Mouse (Mus musculus): ENCODE results near the gene Csnk1g1. TPM values are rescaled to one million over a fixed set of nuclear protein-coding genes. Genes with fewer than 3 reads are reported as not detected.

The Csnk1g1 gene
- polyA plus RNA-seq, 1 experiment from 2014 or later: 22.9 TPM

DNA sequence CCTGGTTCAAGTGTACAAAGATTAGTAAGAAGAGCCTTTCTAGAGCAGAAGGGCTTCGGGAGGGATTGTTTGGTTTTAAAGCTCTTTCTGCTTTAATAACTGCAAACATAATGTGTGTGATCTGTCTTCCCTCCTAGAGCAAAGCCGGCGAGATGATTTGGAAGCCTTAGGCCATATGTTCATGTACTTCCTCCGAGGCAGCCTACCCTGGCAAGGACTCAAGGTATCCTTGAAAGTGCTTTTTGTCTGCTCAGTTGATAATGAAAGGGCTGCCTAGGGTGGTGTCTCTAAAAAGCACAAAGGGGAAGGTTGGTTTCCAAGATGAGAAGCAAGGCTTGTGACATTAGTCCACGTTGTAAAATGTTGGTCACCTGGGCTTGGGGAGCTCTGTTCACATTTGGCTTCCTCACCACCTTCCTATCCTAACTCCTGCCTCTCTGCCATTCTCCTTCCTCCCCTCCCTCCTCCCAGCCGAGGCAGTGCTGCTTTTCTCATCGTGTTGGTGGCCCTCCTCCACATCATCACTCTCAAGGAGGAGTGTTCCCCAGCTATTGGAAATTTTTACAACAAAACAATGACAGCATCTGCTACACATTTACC, 99.0 kb downstream of the Csnk1g1 start:
- Histone ChIP-seq H3K27ac (replicated peaks) (no peak overlapping the region), H3K36me3 (peaks cover 22% of the 10 kb centered on the region), H3K4me2 (no peak overlapping the region), H3K9ac (no peak overlapping the region), H3K9me3 (no peaks in the 10 kb centered on the region), H3K4me1 (replicated peaks) (no peaks in the 10 kb centered on the region), H3K27me3 (no peaks in the 10 kb centered on the region), H3K4me3 (no peak overlapping the region)
- ATAC-seq (ENCODE audit: low FRiP score, low read depth): no peak
- 61% methylated on average over 7 of the region's 7 CpGs for WGBS

DNA sequence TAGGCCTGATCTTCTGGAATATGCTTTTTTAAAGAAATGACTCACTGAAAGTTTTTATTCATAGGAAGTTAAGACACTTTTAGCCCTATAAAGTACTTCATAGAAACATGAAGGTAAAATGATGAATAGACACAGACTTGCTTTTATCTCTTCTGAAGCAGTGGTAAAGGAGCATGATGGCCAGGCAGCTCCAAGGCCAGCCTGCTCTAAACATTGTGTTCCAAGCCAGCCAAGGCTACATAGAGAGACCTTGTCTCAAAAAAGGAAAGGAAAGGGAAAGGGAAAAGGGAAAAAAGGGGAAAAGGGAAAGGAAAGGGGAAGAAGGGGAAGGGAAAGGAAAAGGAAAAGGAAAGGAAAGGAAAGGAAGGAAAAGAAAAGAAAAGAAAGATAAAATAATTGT, 111.9 kb downstream of the Csnk1g1 start:
- no peak overlapping the region for H3K4me3 ChIP-seq
- H3K27me3 ChIP-seq: no peaks in the 10 kb centered on the region
- no peak overlapping the region for H3K27ac ChIP-seq (replicated peaks)
- no peak overlapping the region for H3K4me2 ChIP-seq
- no peak overlapping the region for H3K9ac ChIP-seq
- no peaks in the 10 kb centered on the region for H3K4me1 ChIP-seq (replicated peaks)
- ATAC-seq (ENCODE audit: low FRiP score, low read depth): no peak
- peaks cover 9% of the 10 kb centered on the region; the same call in 1 of the 2 replicates for H3K36me3 ChIP-seq
- H3K9me3 ChIP-seq: no peaks in the 10 kb centered on the region

DNA sequence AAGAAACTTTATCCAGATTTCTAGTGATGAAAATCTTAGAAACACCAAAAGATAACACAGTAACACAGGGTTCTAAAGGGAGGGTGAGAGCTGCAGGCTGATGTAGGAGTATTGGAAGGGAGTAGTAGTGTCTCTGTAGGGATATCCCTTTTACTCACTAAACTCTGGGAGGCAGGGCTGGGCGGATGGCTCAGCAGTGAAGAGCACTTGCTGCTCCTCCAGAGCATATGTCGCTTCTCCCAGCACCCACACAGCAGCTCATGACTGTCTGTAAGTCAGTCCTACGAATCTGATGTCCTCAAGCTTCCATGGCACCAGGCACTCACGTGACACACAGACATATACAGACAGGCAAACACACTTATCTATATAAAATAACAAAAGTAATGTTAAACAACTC, 129.4 kb downstream of the Csnk1g1 start:
- no peaks in the 10 kb centered on the region for H3K9me3 ChIP-seq
- ATAC-seq (ENCODE audit: low FRiP score, low read depth): no peak
- 0 out of 2 replicates have a peak, but pooled peaks cover 3% of the 10 kb centered on the region for H3K36me3 ChIP-seq
- WGBS: 96% methylated on average over 4 of the region's 4 CpGs
- H3K27ac ChIP-seq (replicated peaks): no peak overlapping the region
- no peak overlapping the region for H3K9ac ChIP-seq
- no peak overlapping the region for H3K4me3 ChIP-seq
- H3K4me2 ChIP-seq: no peak overlapping the region
- H3K27me3 ChIP-seq: no peaks in the 10 kb centered on the region
- no peaks in the 10 kb centered on the region for H3K4me1 ChIP-seq (replicated peaks)

DNA sequence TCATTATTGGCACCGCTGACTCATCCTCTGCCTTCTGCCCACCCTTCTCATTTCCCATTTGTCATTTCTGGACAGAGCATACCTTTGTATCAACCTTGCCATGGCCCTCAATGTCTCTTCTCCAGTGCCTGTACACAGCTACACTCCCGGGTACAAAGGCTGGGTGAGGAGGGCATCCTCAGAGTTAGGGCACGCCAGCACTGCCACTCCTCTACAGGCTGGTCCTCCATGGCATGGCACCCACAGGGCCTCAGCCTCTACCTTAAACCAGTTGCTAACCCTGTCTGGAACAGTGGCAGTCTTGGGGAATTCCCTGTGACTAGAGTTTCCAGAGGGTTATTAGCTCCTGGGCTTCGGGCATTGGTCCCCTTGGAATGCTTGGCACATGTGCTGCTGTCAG, 129.9 kb downstream of the Csnk1g1 start:
- Histone ChIP-seq H3K27ac (replicated peaks) (no peak overlapping the region), H3K4me1 (replicated peaks) (no peaks in the 10 kb centered on the region), H3K9ac (no peak overlapping the region), H3K4me3 (no peak overlapping the region), H3K27me3 (no peaks in the 10 kb centered on the region), H3K9me3 (no peaks in the 10 kb centered on the region), H3K4me2 (no peak overlapping the region), H3K36me3 (0 out of 2 replicates have a peak, but pooled peaks cover 3% of the 10 kb centered on the region)
- 97% methylated on average over 4 of the region's 4 CpGs for WGBS
- ATAC-seq (ENCODE audit: low FRiP score, low read depth): no peak

DNA sequence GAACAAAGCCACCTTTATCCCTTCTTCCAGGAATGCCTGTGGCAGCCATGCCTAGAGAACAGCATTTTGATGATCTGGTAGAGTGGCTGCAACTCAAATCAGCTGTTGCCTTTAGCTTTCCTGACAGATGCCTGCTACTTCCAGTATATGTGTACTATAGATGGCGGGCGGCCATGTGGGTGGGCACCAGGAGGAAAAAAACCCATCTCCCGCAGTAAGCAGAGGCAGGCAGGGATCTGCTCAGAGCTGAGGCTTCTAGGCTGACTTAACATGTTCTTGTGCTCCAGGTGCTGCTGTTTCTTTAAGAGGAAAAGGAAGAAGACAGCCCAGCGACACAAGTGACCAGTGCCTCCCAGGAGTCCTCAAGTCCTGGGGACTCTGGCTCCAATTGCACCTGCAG, 130.6 kb downstream of the Csnk1g1 start:
- H3K9ac ChIP-seq: no peak overlapping the region

DNA sequence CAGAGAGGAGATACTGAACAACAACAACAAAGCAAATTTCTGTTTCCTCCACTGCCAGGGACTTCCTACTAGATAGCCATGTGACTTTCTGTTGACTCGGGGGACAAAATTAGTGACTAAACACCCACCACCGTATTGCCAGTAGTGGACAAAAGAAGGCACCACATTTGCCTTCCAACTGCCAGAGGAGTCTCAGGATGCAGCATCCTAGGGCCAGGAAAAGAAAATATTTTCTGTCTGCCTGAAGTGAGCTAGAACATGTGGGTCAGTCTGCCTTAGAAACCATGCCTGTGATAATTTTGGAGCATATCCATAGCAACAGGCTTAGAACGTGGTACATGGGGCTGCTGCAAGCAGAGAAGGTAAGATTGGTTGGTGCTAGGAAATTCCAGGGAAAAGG, 132.1 kb downstream of the Csnk1g1 start:
- Histone ChIP-seq H3K4me1 (replicated peaks) (no peaks in the 10 kb centered on the region), H3K4me3 (no peak overlapping the region), H3K36me3 (0 out of 2 replicates have a peak, but pooled peaks cover 3% of the 10 kb centered on the region), H3K27ac (replicated peaks) (no peak overlapping the region), H3K9me3 (no peaks in the 10 kb centered on the region), H3K9ac (no peak overlapping the region), H3K4me2 (no peak overlapping the region), H3K27me3 (no peaks in the 10 kb centered on the region)
- ATAC-seq (ENCODE audit: low FRiP score, low read depth): no peak
- 83% methylated on average over 3 of the region's 3 CpGs for WGBS

More for the DNA sequence above, 130.6 kb downstream of the Csnk1g1 start:
- no peak for ATAC-seq (ENCODE audit: low FRiP score, low read depth)
- no peaks in the 10 kb centered on the region for H3K4me1 ChIP-seq (replicated peaks)
- no peaks in the 10 kb centered on the region for H3K27me3 ChIP-seq
- H3K27ac ChIP-seq (replicated peaks): no peak overlapping the region
- 91% methylated on average over 4 of the region's 4 CpGs for WGBS
- 0 out of 2 replicates have a peak, but pooled peaks cover 3% of the 10 kb centered on the region for H3K36me3 ChIP-seq
- H3K4me2 ChIP-seq: no peak overlapping the region
- H3K4me3 ChIP-seq: no peak overlapping the region
- no peaks in the 10 kb centered on the region for H3K9me3 ChIP-seq

DNA sequence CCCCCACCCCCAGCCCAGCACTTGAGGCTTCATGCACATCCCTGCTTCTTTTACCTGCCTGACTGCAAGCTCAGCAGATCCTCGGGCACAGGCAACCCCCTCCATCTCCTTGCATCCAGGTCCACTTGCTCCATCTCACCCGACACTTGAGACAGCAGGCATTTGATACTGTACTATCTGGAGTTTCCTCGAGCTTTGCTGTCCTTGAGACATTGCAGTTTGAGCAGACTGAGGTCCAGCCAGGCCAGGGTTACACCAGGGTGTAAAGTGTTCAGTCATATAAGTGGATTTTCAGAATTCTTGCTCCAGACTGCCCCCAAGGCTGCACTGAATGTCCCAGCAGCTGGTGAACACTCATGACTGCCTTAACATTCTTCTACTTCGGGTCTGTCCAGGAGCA, 133.6 kb downstream of the Csnk1g1 start:
- no peak for ATAC-seq (ENCODE audit: low FRiP score, low read depth)
- 92% methylated on average over 4 of the region's 4 CpGs for WGBS
- H3K9me3 ChIP-seq: no peaks in the 10 kb centered on the region
- no peak overlapping the region for H3K27ac ChIP-seq (replicated peaks)
- H3K9ac ChIP-seq: no peak overlapping the region
- no peaks in the 10 kb centered on the region for H3K27me3 ChIP-seq
- H3K4me1 ChIP-seq (replicated peaks): no peaks in the 10 kb centered on the region
- H3K4me3 ChIP-seq: no peak overlapping the region
- H3K4me2 ChIP-seq: no peak overlapping the region
- H3K36me3 ChIP-seq: no peaks in the 10 kb centered on the region

DNA sequence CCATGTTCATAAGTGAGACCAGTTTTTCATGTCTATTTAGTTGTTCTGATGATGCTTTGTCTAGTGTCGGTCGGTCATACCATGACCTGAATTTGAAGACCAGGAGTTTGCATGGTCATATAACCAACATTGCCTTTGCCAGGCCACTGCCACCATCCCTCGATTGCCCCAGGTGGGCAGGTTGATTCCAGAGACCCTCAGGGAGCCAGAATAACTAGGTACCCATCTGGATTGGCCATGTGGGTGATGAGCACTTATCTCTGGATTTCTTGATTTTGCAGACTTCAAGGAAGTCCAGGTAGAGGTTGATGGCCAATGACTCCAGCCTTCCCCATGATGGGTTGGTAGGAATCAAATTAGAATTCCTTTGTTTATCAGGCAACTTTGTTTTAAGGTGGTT, 134.5 kb downstream of the Csnk1g1 start:
- 99% methylated on average over 3 of the region's 3 CpGs for WGBS
- H3K36me3 ChIP-seq: no peaks in the 10 kb centered on the region
- H3K9ac ChIP-seq: no peak overlapping the region
- no peaks in the 10 kb centered on the region for H3K4me1 ChIP-seq (replicated peaks)
- H3K27ac ChIP-seq (replicated peaks): no peak overlapping the region
- H3K27me3 ChIP-seq: no peaks in the 10 kb centered on the region
- no peaks in the 10 kb centered on the region for H3K9me3 ChIP-seq
- no peak overlapping the region for H3K4me3 ChIP-seq
- H3K4me2 ChIP-seq: no peak overlapping the region
- ATAC-seq (ENCODE audit: low FRiP score, low read depth): no peak

DNA sequence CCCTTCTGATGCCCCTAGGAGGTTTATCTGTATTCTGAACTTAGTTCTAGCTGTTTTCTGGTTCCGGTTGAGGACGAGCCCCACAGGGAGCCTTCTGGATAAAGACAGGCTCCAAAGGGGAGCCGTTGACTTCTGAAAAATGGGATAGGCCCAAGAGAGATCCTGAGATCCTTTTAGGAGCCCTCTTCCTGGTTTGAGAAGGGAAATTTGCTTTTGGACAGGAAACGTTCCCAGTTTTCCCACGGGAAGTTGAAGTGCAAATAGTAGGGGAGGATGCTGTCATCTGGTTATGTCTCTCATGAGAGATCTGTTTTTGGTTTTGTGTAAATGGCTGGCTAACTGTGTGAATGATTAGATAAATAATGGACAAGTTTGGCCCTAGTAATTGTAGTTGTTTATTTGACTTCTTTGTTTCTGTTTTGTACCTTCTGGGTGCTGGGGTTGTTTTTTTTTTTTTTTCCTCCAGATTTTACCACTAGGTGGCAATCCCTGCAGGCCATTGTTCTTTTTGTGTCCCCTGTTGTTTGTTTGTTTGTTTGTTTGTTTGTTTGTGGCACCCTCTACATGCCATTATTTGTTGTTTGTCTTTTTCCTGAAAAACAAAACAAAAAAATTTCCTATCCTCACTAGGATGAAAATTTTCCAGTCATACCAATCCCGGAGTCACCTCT, 141.3 kb downstream of the Csnk1g1 start:
- no peak overlapping the region for H3K27ac ChIP-seq (replicated peaks)
- no peaks in the 10 kb centered on the region for H3K36me3 ChIP-seq
- H3K4me1 ChIP-seq (replicated peaks): no peaks in the 10 kb centered on the region

DNA sequence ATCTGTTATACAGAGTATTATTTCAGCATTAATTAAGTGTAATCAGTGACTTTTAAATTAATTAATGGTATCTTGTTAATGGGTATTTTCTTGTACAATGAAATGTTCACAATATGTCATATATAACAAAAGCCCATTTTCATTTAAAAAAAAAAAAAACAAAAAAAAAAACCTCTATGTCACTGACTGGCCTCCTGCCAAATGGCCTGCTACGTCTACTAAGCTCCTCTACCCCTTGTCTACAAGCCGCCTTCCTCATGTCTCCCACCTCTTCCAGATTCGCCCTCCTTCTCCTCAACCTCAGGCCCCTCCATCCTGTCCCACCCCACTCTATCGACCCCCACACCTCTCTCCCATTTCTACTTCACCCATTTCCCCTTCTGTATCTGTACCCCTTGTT, 142.8 kb downstream of the Csnk1g1 start:
- Histone ChIP-seq H3K4me1 (replicated peaks) (no peaks in the 10 kb centered on the region), H3K4me3 (no peak overlapping the region), H3K4me2 (no peak overlapping the region), H3K36me3 (no peaks in the 10 kb centered on the region), H3K27me3 (no peaks in the 10 kb centered on the region), H3K9me3 (no peaks in the 10 kb centered on the region), H3K9ac (no peak overlapping the region), H3K27ac (replicated peaks) (no peak overlapping the region)
- no peak for ATAC-seq (ENCODE audit: low FRiP score, low read depth)
- WGBS: 73% methylated on average over 4 of the region's 4 CpGs

More for the DNA sequence above, 141.3 kb downstream of the Csnk1g1 start:
- H3K9me3 ChIP-seq: no peaks in the 10 kb centered on the region
- ATAC-seq (ENCODE audit: low FRiP score, low read depth): no peak
- no peak overlapping the region for H3K4me2 ChIP-seq
- no peak overlapping the region for H3K9ac ChIP-seq
- H3K4me3 ChIP-seq: no peak overlapping the region
- no peaks in the 10 kb centered on the region for H3K27me3 ChIP-seq
- 66% methylated on average over 6 of the region's 6 CpGs for WGBS

DNA sequence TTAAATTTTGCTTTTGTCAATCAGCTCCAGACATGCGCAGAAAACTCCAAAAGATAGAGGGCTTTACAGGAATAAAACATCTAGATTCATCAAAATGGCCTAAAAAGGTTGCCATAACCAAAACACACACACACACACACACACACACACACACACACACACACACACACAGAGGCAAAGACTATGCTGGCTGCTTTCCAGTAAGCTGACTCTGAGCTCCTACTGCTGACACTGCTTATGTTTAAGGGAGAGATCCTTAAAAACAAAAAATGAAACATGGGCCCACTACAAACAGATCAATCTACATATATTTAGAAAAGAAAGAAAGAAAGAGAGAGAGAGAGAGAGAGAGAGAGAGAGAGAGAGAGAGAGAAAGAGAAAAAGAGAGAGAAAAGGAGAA, 144.0 kb downstream of the Csnk1g1 start:
- WGBS: 96% methylated on average over 1 of the region's 1 CpGs
- H3K27me3 ChIP-seq: no peaks in the 10 kb centered on the region
- no peak overlapping the region for H3K4me3 ChIP-seq
- no peak overlapping the region for H3K27ac ChIP-seq (replicated peaks)
- H3K4me1 ChIP-seq (replicated peaks): no peaks in the 10 kb centered on the region
- no peak overlapping the region for H3K9ac ChIP-seq
- no peak overlapping the region for H3K4me2 ChIP-seq
- ATAC-seq (ENCODE audit: low FRiP score, low read depth): no peak
- H3K36me3 ChIP-seq: no peaks in the 10 kb centered on the region
- no peaks in the 10 kb centered on the region for H3K9me3 ChIP-seq

DNA sequence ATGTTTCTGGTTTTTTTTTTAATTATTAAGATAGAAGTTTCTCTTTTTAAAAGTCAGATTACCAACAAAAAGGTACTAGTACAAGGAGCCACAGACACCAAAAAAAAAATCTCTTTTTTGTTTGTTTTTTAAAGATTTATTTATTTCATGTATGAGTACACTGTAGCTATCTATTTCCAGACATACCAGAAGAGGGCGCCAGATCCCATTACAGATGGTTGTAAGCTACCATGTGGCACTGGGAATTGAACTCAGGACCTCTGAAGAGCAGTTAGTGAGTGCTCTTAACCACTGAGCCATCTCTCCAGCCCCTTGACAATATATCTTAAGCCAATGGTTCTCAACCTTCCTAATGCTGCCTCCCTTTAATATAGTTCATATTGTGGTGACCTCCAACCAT, 144.9 kb downstream of the Csnk1g1 start:
- Histone ChIP-seq H3K4me2 (no peak overlapping the region), H3K4me3 (no peak overlapping the region), H3K9ac (no peak overlapping the region), H3K27ac (replicated peaks) (no peak overlapping the region), H3K4me1 (replicated peaks) (no peaks in the 10 kb centered on the region), H3K27me3 (no peaks in the 10 kb centered on the region), H3K9me3 (no peaks in the 10 kb centered on the region), H3K36me3 (no peaks in the 10 kb centered on the region)
- no peak for ATAC-seq (ENCODE audit: low FRiP score, low read depth)
- WGBS: 41% methylated on average over 1 of the region's 1 CpGs

All from hindbrain, embryonic 15.5 days (tissue).